Mouse (Mus musculus) bone marrow, adult 2 months (tissue): ENCODE results near the gene Lfng. TPM values are rescaled to one million over a fixed set of nuclear protein-coding genes. Genes with fewer than 3 reads are reported as not detected.

Source experiments
- H3K27ac ChIP-seq: fragments of 200-500 bp; 2 replicates; pipeline ENCODE4 v1.5.1; 2012; ENCODE audit warnings: low read depth, mild to moderate bottlenecking, control low read depth, inconsistent platforms, low read length; ENCODE audit not compliant: control insufficient read depth, poor library complexity, insufficient read depth
- H3K4me1 ChIP-seq: fragments of 200-500 bp; 2 replicates; pipeline ENCODE4 v1.6.1; 2011; ENCODE audit warnings: low read length; ENCODE audit not compliant: control insufficient read depth, insufficient read depth
- H3K4me3 ChIP-seq: fragments of 200-500 bp; replicated peaks from 2 replicates; pipeline ENCODE3; 2011; ENCODE audit warnings: mild to moderate bottlenecking, low read depth, low read length, control low read depth; ENCODE audit not compliant: control insufficient read depth
- CTCF ChIP-seq: fragments of 200-500 bp; IDR thresholded peaks from 2 replicates; pipeline ENCODE4 v1.5.1; 2011; ENCODE audit warnings: low read length, control low read depth; ENCODE audit not compliant: control insufficient read depth, insufficient read depth
- POLR2A ChIP-seq: fragments of 200-500 bp; IDR thresholded peaks from 2 replicates; pipeline ENCODE4 v1.6.1; 2011; ENCODE audit warnings: low read depth, mild to moderate bottlenecking, control low read depth, low read length, borderline replicate concordance; ENCODE audit not compliant: control insufficient read depth
- WGBS: fragments of 180-500 bp; shearing (Covaris S2); methylation state at CpG from one replicate; pipeline ENCODE4 v1.1.7; 2018; 5-methylcytosine and 5-hydroxymethylcytosine counted together
- polyA plus RNA-seq: library from polyadenylated mRNA; stranded (reverse); fragments of >200 nt; gene quantifications from 2 replicates; pipeline ENCODE4 v1.2.4, GENCODE M21; 2011; ENCODE audit warnings: low replicate concordance; ENCODE audit not compliant: missing spikeins, insufficient read depth, insufficient read length

Gene Lfng
- polyA plus RNA-seq, 1 experiment = 25.9 TPM

DNA sequence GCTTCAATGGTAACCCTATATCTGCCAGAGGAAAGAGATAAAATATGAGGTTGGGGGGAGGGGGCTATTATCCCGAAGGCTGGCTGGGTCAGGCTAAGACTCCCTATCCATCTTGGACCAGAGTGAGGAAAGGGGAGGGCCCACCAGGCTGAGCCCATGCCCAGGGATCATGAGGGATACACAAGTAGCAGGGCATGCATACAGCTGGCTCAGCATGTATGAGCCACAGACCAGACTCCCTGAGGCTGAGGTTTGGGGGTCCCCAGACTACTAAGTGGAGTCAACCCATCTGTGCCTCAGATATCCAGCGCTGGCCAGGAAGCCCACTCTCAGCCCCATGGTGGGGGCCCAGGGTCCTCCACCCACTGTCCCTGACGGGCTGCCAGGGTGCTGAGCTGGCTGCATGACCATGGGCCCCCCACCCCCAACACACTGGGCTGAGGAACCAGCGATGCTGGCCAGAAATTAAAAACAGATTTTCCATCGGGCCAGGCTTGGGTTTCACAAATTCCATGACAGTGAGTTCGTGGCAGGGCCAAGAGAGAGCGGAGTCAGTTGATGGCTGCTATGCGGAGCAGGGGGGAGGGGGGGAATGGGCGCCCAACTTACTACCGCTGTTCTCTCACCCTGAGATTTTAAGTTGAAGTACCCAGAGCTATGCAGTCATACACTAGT is 34.3 kb downstream of the Lfng start:
- H3K27ac ChIP-seq = peak overlapping the region; percentile 74
- peaks cover 13% of the 10 kb centered on the region for H3K4me1 ChIP-seq
- H3K4me3 ChIP-seq = no peak overlapping the region
- TF ChIP-seq POLR2A (no peak), CTCF (no peak)
- WGBS = 65% methylated on average over 10 of the region's 10 CpGs

DNA sequence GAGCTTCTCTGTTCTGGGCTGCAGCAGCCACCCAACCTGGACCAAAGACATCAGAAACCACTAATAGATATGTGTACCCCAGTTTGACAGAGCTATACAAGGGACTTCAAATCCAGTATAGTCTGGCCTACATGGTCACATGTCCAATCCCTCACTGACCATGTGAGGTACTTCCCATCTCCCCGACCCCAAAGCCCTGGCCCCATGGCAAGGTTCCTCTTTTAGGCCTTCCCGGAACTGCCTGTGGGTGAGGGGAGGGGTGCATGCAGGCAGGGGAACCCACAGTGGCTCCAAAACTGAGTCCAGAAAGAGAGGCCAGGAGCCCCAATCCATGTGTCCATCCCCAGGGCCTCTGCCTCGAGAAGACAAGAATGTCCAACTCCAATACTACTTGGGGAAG is 35.0 kb downstream of the Lfng start:
- H3K4me1 ChIP-seq = peaks cover 13% of the 10 kb centered on the region
- no peak for TF ChIP-seq POLR2A
- no peak for TF ChIP-seq CTCF
- H3K27ac ChIP-seq = peak overlapping the region; percentile 83
- WGBS = 12% methylated on average over 3 of the region's 3 CpGs
- no peak overlapping the region for H3K4me3 ChIP-seq

DNA sequence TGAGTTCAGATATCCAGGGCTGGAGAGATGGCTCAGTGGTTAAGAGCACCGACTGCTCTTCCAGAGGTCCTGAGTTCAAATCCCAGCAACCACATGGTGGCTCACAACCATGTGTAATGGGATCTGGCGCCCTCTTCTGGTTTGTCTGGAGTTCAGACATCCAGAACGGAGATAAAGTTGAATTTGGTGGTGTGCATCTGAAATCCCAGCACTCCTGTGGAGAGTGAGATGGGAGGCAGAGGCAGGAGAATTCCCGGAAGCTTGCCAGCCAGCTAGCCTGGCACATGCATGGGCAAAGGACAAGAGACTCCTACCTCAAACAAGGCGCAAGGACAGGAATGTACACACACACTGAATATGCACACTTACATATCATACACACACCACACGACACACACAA is 37.1 kb downstream of the Lfng start:
- peak overlapping the region; percentile 0; the same call in 1 of the 2 replicates for H3K27ac ChIP-seq
- WGBS = 74% methylated on average over 6 of the region's 6 CpGs
- H3K4me1 ChIP-seq = peaks cover 11% of the 10 kb centered on the region
- TF ChIP-seq POLR2A (no peak), CTCF (0 out of 2 replicates have a peak, but pooled peaks have one; percentile 2)
- H3K4me3 ChIP-seq = no peak overlapping the region

DNA sequence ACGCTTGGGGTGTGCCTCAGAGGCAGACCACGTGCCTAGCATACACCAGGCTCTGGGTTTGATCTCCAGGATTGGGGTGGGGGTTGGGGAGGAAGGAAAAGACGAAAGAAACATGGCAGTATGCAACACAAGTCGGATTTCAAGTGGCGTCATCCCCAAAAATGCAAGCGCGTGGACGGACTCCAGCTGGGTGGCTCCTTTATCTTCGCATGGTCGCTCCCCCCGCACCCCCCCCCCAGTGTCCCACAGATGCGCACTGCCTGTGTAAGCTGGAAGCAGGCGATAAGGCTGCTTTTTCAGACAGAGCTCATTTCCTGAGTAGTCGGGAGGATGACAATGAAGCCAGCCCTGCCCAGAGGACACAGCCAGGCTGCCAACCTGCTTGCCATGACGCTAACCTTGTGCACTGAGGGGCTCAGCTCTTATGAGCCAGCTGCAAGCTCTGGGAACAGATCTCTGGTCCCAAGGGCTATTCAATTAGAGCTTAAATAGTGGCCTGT is 37.6 kb downstream of the Lfng start:
- peaks cover 11% of the 10 kb centered on the region for H3K4me1 ChIP-seq
- no peak overlapping the region for H3K4me3 ChIP-seq
- peak overlapping the region; percentile 54 for H3K27ac ChIP-seq
- TF ChIP-seq CTCF (no peak), POLR2A (no peak)
- whole genome bisulfite sequencing = 28% methylated on average over 15 of the region's 15 CpGs

DNA sequence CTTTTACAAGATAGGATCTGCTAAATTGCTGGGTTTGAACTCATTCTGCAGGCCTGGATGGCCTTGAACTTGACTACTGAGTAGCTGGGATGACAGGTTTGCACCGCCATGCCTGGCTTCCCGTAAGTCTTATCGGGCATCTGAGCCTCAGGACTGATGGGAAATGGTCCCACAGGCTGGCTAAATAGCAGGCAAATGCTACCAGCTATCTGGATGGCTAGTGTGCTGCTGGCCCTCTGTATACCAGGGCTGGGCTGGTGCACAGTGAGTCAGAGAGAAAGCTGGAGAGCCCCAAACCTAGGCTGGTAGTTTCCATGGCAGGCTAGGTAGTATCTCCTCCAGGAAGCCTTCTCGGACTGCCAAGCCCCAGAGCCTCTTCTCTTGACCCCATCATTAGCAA is 38.3 kb downstream of the Lfng start:
- TF ChIP-seq POLR2A = no peak
- TF ChIP-seq CTCF = no peak
- Histone ChIP-seq H3K4me1 (peaks cover 11% of the 10 kb centered on the region), H3K4me3 (no peak overlapping the region), H3K27ac (no peak overlapping the region; the same call in 1 of the 2 replicates)
- 59% methylated on average over 4 of the region's 4 CpGs for WGBS

DNA sequence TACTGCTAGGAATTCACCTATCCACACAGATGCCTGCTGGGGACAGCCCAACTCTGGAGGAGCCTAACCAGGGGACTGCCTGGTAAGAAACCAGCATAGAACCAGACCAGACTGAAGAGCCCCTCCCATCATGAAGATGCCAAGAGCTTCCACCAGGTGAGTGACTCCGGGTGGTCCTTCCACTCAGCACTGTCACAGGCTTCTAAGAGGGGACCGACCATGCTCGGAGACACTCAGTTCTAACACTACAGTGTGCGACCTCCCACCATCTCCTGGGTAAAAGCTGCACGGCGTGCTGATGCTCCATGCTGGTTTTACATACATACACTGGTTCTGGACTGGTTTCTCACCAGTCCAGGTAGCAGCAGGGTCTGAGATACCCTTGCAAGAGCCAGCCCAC is 39.1 kb downstream of the Lfng start:
- Histone ChIP-seq H3K4me1 (peaks cover 10% of the 10 kb centered on the region), H3K4me3 (no peak overlapping the region), H3K27ac (no peak overlapping the region)
- WGBS = 96% methylated on average over 6 of the region's 6 CpGs
- TF ChIP-seq POLR2A (no peak), CTCF (no peak)

DNA sequence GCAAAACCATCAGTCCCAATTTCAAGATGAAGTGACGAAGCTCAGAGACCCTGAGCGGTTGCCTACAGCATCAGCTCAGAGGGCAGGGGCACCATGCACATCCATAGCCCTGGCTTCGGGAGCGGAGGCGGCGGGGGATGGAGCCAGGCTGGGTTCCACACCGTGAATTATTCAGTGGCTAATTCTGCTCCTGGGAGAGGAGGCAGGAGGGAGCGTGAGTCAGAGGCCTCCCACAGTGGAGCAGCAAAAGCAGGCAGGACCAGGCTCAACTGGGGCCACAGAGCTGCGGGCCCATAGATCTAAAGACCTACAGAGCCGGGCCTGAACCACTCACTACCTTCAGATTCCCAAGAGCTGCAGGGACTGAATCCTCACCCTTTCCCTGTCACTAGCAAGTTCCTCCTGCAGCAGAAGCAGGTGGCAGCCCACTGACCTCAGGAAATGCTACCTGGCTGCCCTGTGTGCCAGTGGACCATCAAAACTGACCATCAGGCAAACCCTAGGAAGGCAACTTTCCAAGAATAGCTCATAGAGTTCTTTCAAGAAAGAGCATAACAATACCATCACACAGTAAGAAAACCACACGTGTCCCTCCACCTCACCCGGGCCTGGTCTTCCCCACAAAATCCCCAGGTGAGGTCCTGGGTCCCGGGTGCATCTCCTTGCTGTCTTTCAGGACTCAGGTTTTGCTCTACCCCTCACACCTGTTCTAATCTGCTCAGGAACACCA is 40.1 kb downstream of the Lfng start:
- peak overlapping the region; percentile 32 for H3K4me3 ChIP-seq
- H3K27ac ChIP-seq = no peak overlapping the region; the same call in 1 of the 2 replicates
- no peak for TF ChIP-seq POLR2A
- peaks cover 5% of the 10 kb centered on the region for H3K4me1 ChIP-seq
- 73% methylated on average over 13 of the region's 13 CpGs for WGBS

DNA sequence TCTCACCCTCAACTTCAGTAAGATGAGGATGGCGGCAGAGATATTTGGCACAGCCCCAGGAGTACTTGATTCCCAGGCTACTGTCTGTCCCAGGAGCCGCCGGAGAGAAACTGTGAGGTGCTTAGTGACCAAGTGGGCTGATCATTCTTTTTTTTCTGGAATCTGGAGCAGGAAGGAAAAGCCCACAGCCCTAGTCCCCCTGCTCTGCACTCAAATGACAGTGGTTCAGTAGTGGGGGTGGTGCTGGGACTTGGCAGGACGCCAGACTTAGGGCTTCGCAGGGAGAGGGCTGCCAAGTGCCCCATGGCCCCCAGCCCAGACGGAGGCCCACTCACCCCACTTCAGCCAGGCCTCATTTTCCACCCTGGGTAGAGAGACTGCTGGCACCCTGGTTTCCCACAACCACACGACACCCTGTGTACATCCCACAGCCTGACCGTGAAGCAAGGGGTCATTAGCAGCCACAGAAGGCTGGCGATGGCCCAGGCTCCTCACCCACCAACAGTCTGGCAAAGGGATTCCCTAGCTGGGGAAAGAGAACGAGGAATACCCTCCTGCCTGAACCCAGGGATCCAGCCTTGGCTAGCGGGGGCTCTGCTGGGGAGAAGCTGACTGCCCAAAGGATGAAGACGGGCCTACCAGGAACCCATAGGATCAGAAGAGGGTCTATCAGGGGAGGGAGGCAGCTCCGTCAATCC is 40.9 kb downstream of the Lfng start:
- Histone ChIP-seq H3K4me1 (peaks cover 3% of the 10 kb centered on the region), H3K27ac (0 out of 2 replicates have a peak overlapping the region, but pooled peaks have one; percentile 1), H3K4me3 (peak overlapping the region; percentile 74)
- WGBS = 6% methylated on average over 13 of the region's 13 CpGs
- TF ChIP-seq CTCF = no peak
- no peak for TF ChIP-seq POLR2A
